9 mouse cellular contexts compared by ENCODE assay signal in the genomic region with DNA sequence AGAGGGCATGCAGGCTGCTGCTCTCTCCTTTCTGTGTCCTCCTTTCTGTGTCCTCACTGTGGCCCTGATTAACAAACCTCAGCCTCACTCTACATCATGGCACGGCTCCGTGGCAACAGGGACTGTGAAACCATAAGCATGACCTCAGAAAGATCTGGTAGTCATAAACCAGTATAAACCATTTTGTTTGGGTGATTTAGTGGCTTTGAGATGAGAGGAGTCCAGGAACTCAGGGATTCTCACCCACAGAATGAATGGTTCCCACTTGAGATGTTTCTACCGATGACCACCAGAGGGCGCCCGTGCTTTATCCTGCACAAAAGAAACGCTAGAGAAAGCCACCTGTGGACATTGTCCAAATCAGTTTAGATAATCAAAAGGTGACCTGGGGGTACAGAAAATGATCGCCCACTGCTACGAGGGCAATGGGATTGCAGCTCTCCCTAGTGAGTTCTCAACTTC. TPM values are rescaled to one million over a fixed set of nuclear protein-coding genes. Genes with fewer than 3 reads are reported as not detected.
A peak's percentile ranks its signal among the peaks of the same experiment; 100 is the strongest.
DNase-seq lines count a peak whose midpoint lies in the region; TF ChIP-seq lines count a peak whose summit lies in the region.
"Had no signal": no experiment of that assay in that cellular context is flagged by ENCODE, and none has a peak within 500 bp of the region (broad histone marks: within the 10 kb centered on the region; RNA-seq: fewer than 3 reads in every experiment).

No protein-coding gene starts in this region.

- peak; percentile 63 for DNase-seq in ovary, postnatal 36 days (ENCODE audit: low spot score)
- DNase-seq in ovary, adult 18-20 months (ENCODE audit: low spot score): no peak
- peak; percentile 20 for DNase-seq in cerebellum, adult 11 months
- peak; percentile 64 for DNase-seq in forelimb bud, embryonic 11.5 days (ENCODE audit: low read depth, low spot score)
- peak; percentile 72 for DNase-seq in kidney, adult 9 months
- DNase-seq in liver, adult 2 months (ENCODE audit: extremely low read depth, low read depth, low spot score): peak; percentile 32
- peak; percentile 84 for DNase-seq in retina, embryonic 14.5 days (ENCODE audit: low spot score)
- peak; percentile 67 for DNase-seq in urinary bladder, postnatal 25 days (ENCODE audit: low spot score)

- H3K9ac ChIP-seq in liver, adult 2 months (ENCODE audit: low read depth, low read length): no peak overlapping the region

- H3K4me3 ChIP-seq in liver, adult 2 months (ENCODE audit: insufficient read depth, low read depth, low read length): no peak overlapping the region
- H3K4me3 ChIP-seq: erythroblast, embryonic 14.5 days had no signal

- no peaks in the 10 kb centered on the region for H3K4me1 ChIP-seq in liver, adult 2 months (ENCODE audit: control insufficient read depth, insufficient read depth, low read length)

- no peaks in the 10 kb centered on the region for H3K79me2 ChIP-seq in liver, adult 2 months (ENCODE audit: control insufficient read depth, insufficient read depth, low read length)

- H3K27me3 ChIP-seq in liver, adult 2 months (ENCODE audit: control insufficient read depth, insufficient read depth, low read length): no peaks in the 10 kb centered on the region

- TF ChIP-seq CTCF in liver, adult 2 months (IDR thresholded peaks at IDR 0.05; ENCODE audit: low read depth, low read length): peak; percentile 57; the same call in 1 of the 2 replicates

- WGBS in liver, adult 2 months: 15% methylated on average over 8 of the region's 8 CpGs

- no peaks in the 10 kb centered on the region for H3K36me3 ChIP-seq in liver, adult 2 months (ENCODE audit: control insufficient read depth, insufficient read depth, low read length)

- no peak for TF ChIP-seq POLR2A in liver, adult 2 months (IDR thresholded peaks at IDR 0.05; ENCODE audit: extremely low read depth, insufficient read depth, low read length)

- no peak overlapping the region for H3K27ac ChIP-seq in liver, adult 2 months (replicated peaks; ENCODE audit: insufficient read depth, low read depth, low read length)

RNA-seq across cellular contexts. Expression of gene Fam110c, which starts 42.4 kb away (rescaled TPM):
- total RNA-seq in liver, adult 2 months (2014; rRNA removed): 1.6 and 2.1 TPM in 2 replicates
- polyA plus RNA-seq in liver, adult 2 months (2012; rRNA removed): 0.42 and 0.53 TPM in 2 replicates
- polyA plus RNA-seq: erythroblast, embryonic 14.5 days had no signal
